Comparison of ENCODE assay signal across 8 mouse cellular contexts in the genomic region with DNA sequence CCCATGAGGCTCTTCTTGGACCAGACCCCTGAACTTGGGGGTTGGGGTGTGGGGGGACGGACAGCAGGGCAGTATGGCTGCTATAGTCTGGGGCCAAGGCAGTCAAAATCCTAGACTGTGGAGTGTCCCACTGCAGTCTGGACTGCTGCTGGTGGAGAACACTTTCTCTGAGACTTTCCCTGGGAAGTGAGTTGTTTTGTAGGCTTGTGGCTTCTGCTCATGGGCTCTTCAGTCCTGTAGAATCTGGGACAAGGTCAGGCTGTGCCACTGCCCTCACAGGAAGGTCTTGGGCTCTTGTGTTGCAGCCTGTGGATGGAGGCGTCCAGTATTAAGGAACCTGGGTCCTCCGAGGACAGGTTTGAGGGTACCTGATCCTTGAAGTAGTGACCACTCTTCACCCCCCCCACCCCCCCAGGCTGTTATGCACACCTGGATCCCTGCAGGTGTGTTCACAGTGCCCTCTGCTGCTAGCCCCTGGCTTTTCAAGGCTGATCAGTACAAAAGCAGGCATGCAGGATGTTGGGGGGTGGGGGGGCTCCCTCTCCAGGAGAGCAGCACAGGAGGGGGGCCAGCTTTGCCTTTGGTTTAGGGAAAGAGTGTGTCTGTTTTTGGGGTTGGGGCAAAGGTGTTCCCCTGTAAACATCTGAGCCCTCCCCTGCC. TPM values are rescaled to one million over a fixed set of nuclear protein-coding genes. Genes with fewer than 3 reads are reported as not detected.
A peak's percentile ranks its signal among the peaks of the same experiment; 100 is the strongest.
DNase-seq lines count a peak whose midpoint lies in the region; ATAC-seq lines count a peak whose summit lies in the region.

No protein-coding gene starts in this region.

- H3K27me3 ChIP-seq in heart, embryonic 16.5 days (ENCODE audit: control insufficient read depth, insufficient read depth, low read length) = no peaks in the 10 kb centered on the region
- H3K27me3 ChIP-seq in embryonic facial prominence, embryonic 12.5 days = no peaks in the 10 kb centered on the region
- H3K27me3 ChIP-seq in intestine, embryonic 15.5 days (replicated peaks) = no peaks in the 10 kb centered on the region
- H3K27me3 ChIP-seq in midbrain, embryonic 16.5 days (ENCODE audit: control insufficient read depth, insufficient read depth, low read depth, low read length) = no peaks in the 10 kb centered on the region

- no peaks in the 10 kb centered on the region for H3K9me3 ChIP-seq in heart, embryonic 16.5 days (replicated peaks; ENCODE audit: control insufficient read depth, low read length)
- no peaks in the 10 kb centered on the region for H3K9me3 ChIP-seq in embryonic facial prominence, embryonic 12.5 days
- no peaks in the 10 kb centered on the region for H3K9me3 ChIP-seq in intestine, embryonic 15.5 days
- no peaks in the 10 kb centered on the region for H3K9me3 ChIP-seq in midbrain, embryonic 16.5 days (replicated peaks; ENCODE audit: control insufficient read depth, low read length, poor library complexity, severe bottlenecking)

- ATAC-seq in heart, embryonic 16.5 days (replicated peaks; ENCODE audit: extremely low read depth, insufficient read depth, low FRiP score) = no peak
- ATAC-seq in embryonic facial prominence, embryonic 12.5 days (ENCODE audit: insufficient number of reproducible peaks, insufficient read depth, low FRiP score, low TSS enrichment) = no peak
- no peak for ATAC-seq in intestine, embryonic 15.5 days
- no peak for ATAC-seq in midbrain, embryonic 16.5 days
- no peak for ATAC-seq in erythroid progenitor cell, adult 5-6 weeks (replicated peaks; ENCODE audit: low FRiP score, poor library complexity, severe bottlenecking)

- H3K4me2 ChIP-seq in heart, embryonic 16.5 days (ENCODE audit: low read depth, low read length) = peak overlapping the region; percentile 78
- H3K4me2 ChIP-seq in embryonic facial prominence, embryonic 12.5 days (replicated peaks) = peak overlapping the region; percentile 72
- H3K4me2 ChIP-seq in intestine, embryonic 15.5 days (replicated peaks) = peak overlapping the region; percentile 73
- H3K4me2 ChIP-seq in midbrain, embryonic 16.5 days (ENCODE audit: low read length) = peak overlapping the region; percentile 82

- H3K27ac ChIP-seq in heart, embryonic 16.5 days (ENCODE audit: low read length) = peak overlapping the region; percentile 98
- H3K27ac ChIP-seq in embryonic facial prominence, embryonic 12.5 days = 0 out of 2 replicates have a peak overlapping the region, but pooled peaks have one; percentile 3
- peak overlapping the region; percentile 93; the same call in 1 of the 2 replicates for H3K27ac ChIP-seq in intestine, embryonic 15.5 days
- no peak overlapping the region for H3K27ac ChIP-seq in midbrain, embryonic 16.5 days (ENCODE audit: low read length)

- H3K36me3 ChIP-seq in heart, embryonic 16.5 days (ENCODE audit: control insufficient read depth, insufficient read depth) = no peaks in the 10 kb centered on the region
- H3K36me3 ChIP-seq in embryonic facial prominence, embryonic 12.5 days = peaks cover 16% of the 10 kb centered on the region
- H3K36me3 ChIP-seq in intestine, embryonic 15.5 days = no peaks in the 10 kb centered on the region
- H3K36me3 ChIP-seq in midbrain, embryonic 16.5 days (ENCODE audit: control insufficient read depth, insufficient read depth, low read length) = no peaks in the 10 kb centered on the region

- H3K4me3 ChIP-seq in heart, embryonic 16.5 days (ENCODE audit: low read length) = peak overlapping the region; percentile 92
- H3K4me3 ChIP-seq in embryonic facial prominence, embryonic 12.5 days = peak overlapping the region; percentile 99
- peak overlapping the region; percentile 98; the same call in 1 of the 2 replicates for H3K4me3 ChIP-seq in intestine, embryonic 15.5 days (replicated peaks)
- H3K4me3 ChIP-seq in midbrain, embryonic 16.5 days (ENCODE audit: low read depth, low read length) = peak overlapping the region; percentile 79; the same call in 1 of the 2 replicates

- no peak for DNase-seq in heart, adult 18-20 months
- DNase-seq in embryo, embryonic 10 days (ENCODE audit: low spot score) = no peak
- no peak for DNase-seq in left cerebral cortex, adult 11 months (ENCODE audit: low spot score)

- H3K9ac ChIP-seq in heart, embryonic 16.5 days (ENCODE audit: low read length) = peak overlapping the region; percentile 99
- peak overlapping the region; percentile 98 for H3K9ac ChIP-seq in embryonic facial prominence, embryonic 12.5 days
- H3K9ac ChIP-seq in intestine, embryonic 15.5 days = peak overlapping the region; percentile 93
- H3K9ac ChIP-seq in midbrain, embryonic 16.5 days (ENCODE audit: low read depth, low read length) = peak overlapping the region; percentile 95

- H3K4me1 ChIP-seq in heart, embryonic 16.5 days (ENCODE audit: control insufficient read depth, insufficient read depth, low read length) = peaks cover 60% of the 10 kb centered on the region
- H3K4me1 ChIP-seq in embryonic facial prominence, embryonic 12.5 days = peaks cover 43% of the 10 kb centered on the region
- peaks cover 37% of the 10 kb centered on the region for H3K4me1 ChIP-seq in intestine, embryonic 15.5 days (replicated peaks)
- peaks cover 39% of the 10 kb centered on the region for H3K4me1 ChIP-seq in midbrain, embryonic 16.5 days (ENCODE audit: control insufficient read depth, insufficient read depth, low read length)

- WGBS in heart, embryonic 16.5 days = 56% methylated on average over 3 of the region's 3 CpGs
- WGBS in embryonic facial prominence, embryonic 12.5 days = 66% methylated on average over 3 of the region's 3 CpGs
- 74% methylated on average over 3 of the region's 3 CpGs for WGBS in intestine, embryonic 15.5 days
- WGBS in midbrain, embryonic 16.5 days = 78% methylated on average over 3 of the region's 3 CpGs

RNA-seq across cellular contexts. Expression of a gene that starts 13.3 kb away (rescaled TPM):
- 144 and 169 TPM in 2 replicates for polyA plus RNA-seq in heart, embryonic 16.5 days (2015; fragmentation: Nextera tagmentation; extraction: Ambion mirVana)
- total RNA-seq in heart, adult 18-20 months (2021) = 100 to 1,000 TPM; 149 to 160 TPM
- 141 and 143 TPM in 2 replicates for polyA plus RNA-seq in embryonic facial prominence, embryonic 12.5 days (2016; fragmentation: Nextera tagmentation; extraction: Ambion mirVana)
- 130 and 133 TPM in 2 replicates for polyA plus RNA-seq in intestine, embryonic 15.5 days (2015; fragmentation: Nextera tagmentation; extraction: Ambion mirVana)
- polyA plus RNA-seq in midbrain, embryonic 16.5 days (2015; fragmentation: Nextera tagmentation; extraction: Ambion mirVana) = 97.3 and 98.5 TPM in 2 replicates
- total RNA-seq in erythroid progenitor cell, adult 5-6 weeks (2015; ENCODE audit: low replicate concordance) = 20.1 and 20.5 TPM in 2 replicates
- total RNA-seq in erythroid progenitor cell, adult 5-6 weeks (2017; ENCODE audit: low replicate concordance) = 3.0 and 4.9 TPM in 2 replicates

RNA-seq across cellular contexts. Expression of a gene that starts 34.2 kb away (rescaled TPM):
- 18.3 and 19.7 TPM in 2 replicates for polyA plus RNA-seq in heart, embryonic 16.5 days (2015; fragmentation: Nextera tagmentation; extraction: Ambion mirVana)
- total RNA-seq in heart, adult 18-20 months (2021) = 10 to 100 TPM; 27.1 to 27.3 TPM
- 27.4 and 30.7 TPM in 2 replicates for polyA plus RNA-seq in embryonic facial prominence, embryonic 12.5 days (2016; fragmentation: Nextera tagmentation; extraction: Ambion mirVana)
- 17.3 and 19.9 TPM in 2 replicates for polyA plus RNA-seq in intestine, embryonic 15.5 days (2015; fragmentation: Nextera tagmentation; extraction: Ambion mirVana)
- 46.1 and 48.2 TPM in 2 replicates for polyA plus RNA-seq in midbrain, embryonic 16.5 days (2015; fragmentation: Nextera tagmentation; extraction: Ambion mirVana)
- 2.9 and 8.3 TPM in 2 replicates for total RNA-seq in erythroid progenitor cell, adult 5-6 weeks (2015; ENCODE audit: low replicate concordance)
- 2.1 and 6.2 TPM in 2 replicates for total RNA-seq in erythroid progenitor cell, adult 5-6 weeks (2017; ENCODE audit: low replicate concordance)
